In the genomic region with DNA sequence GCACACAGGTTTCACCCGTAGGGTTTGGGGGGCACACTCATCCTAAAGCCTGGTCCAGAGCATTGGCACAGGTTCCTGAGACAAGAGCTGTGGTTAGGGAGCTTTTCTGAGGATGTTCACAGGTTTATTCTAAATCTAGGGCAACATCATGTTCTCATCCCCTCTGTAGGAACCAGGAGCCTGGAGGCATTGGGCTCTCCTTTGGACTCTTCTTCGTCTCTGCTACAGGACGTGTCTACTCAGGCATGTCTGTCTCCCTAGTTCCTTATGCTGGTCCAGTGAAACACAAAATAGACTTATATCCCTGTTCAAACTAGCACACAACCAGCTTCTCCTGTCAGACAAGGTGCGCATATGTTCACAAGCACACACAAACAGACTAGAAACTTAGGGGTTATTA, we compare ENCODE assay signal across 24 mouse cellular contexts. TPM values are rescaled to one million over a fixed set of nuclear protein-coding genes. Genes with fewer than 3 reads are reported as not detected.
DNase-seq lines count a peak whose midpoint lies in the region; ATAC-seq and TF ChIP-seq lines count a peak whose summit lies in the region.
"Had no signal": no experiment of that assay in that cellular context is flagged by ENCODE, and none has a peak within 500 bp of the region (broad histone marks: within the 10 kb centered on the region; RNA-seq: fewer than 3 reads in every experiment).

No protein-coding gene starts in this region.

- no peak for TF ChIP-seq CTCF in gastrocnemius, adult 2 months (IDR thresholded peaks at IDR 0.05)

- no peaks in the 10 kb centered on the region for H3K4me1 ChIP-seq in heart, embryonic 10.5 days
- H3K4me1 ChIP-seq in heart, embryonic 11.5 days (ENCODE audit: control insufficient read depth, insufficient read depth, low read length): no peaks in the 10 kb centered on the region
- H3K4me1 ChIP-seq: forebrain, embryonic 13.5 days had no signal

- no peaks in the 10 kb centered on the region for H3K36me3 ChIP-seq in heart, embryonic 10.5 days
- no peaks in the 10 kb centered on the region for H3K36me3 ChIP-seq in heart, embryonic 11.5 days (ENCODE audit: control insufficient read depth, insufficient read depth, low read length)
- H3K36me3 ChIP-seq: embryonic facial prominence, embryonic 10.5 days; embryonic facial prominence, embryonic 12.5 days; forebrain, embryonic 15.5 days had no signal

- 84% methylated on average over 4 of the region's 4 CpGs for WGBS in heart, embryonic 10.5 days
- WGBS in heart, embryonic 11.5 days (ENCODE audit: insufficient replicate concordance): 87% methylated on average over 4 of the region's 4 CpGs

- intact Hi-C loops in gastrocnemius, adult 2 months (cut with DNase I): no loop called here

- ATAC-seq in heart, embryonic 11.5 days (replicated peaks; ENCODE audit: insufficient number of reproducible peaks, low FRiP score, low TSS enrichment): no peak
- ATAC-seq: forebrain, embryonic 13.5 days; forebrain, embryonic 15.5 days; forebrain, postnatal 0 days had no signal

- no peak overlapping the region for H3K9ac ChIP-seq in heart, embryonic 11.5 days (ENCODE audit: low read depth, low read length)
- H3K9ac ChIP-seq: embryonic facial prominence, embryonic 12.5 days; forebrain, embryonic 13.5 days; forebrain, embryonic 15.5 days; forebrain, postnatal 0 days had no signal

- H3K27ac ChIP-seq in gastrocnemius, adult 2 months: peak overlapping the region; percentile 80
- no peak overlapping the region for H3K27ac ChIP-seq in heart, embryonic 10.5 days
- H3K27ac ChIP-seq in heart, embryonic 11.5 days (ENCODE audit: low read depth, low read length): no peak overlapping the region
- H3K27ac ChIP-seq: embryonic facial prominence, embryonic 10.5 days; embryonic facial prominence, embryonic 12.5 days; forebrain, embryonic 13.5 days; forebrain, embryonic 15.5 days had no signal

- DNase-seq in gastrocnemius, adult 2 months: no peak
- no peak for DNase-seq in gastrocnemius, postnatal 25 days
- DNase-seq in heart, embryonic 10.5 days (ENCODE audit: low spot score): peak; percentile 4
- no peak for DNase-seq in left cerebral cortex, adult 8-10 months (ENCODE audit: low spot score in 2 of 2)
- DNase-seq: adrenal gland, adult 2 months; adrenal gland, postnatal 10 days; adrenal gland, postnatal 25 days; cerebellum, adult 11-12 months; cerebellum, adult 2 months; cerebellum, adult 9-10 months; cerebellum, postnatal 25 days; forebrain, postnatal 0 days had no signal

- no peaks in the 10 kb centered on the region for H3K9me3 ChIP-seq in heart, embryonic 10.5 days
- no peaks in the 10 kb centered on the region for H3K9me3 ChIP-seq in heart, embryonic 11.5 days (replicated peaks; ENCODE audit: control insufficient read depth, low read length)
- H3K9me3 ChIP-seq: embryonic facial prominence, embryonic 10.5 days; embryonic facial prominence, embryonic 12.5 days; forebrain, embryonic 13.5 days; forebrain, embryonic 15.5 days had no signal

- H3K4me3 ChIP-seq in gastrocnemius, adult 2 months: peak overlapping the region; percentile 61
- no peak overlapping the region for H3K4me3 ChIP-seq in heart, embryonic 10.5 days
- no peak overlapping the region for H3K4me3 ChIP-seq in heart, embryonic 11.5 days (ENCODE audit: low read depth, low read length)
- H3K4me3 ChIP-seq: embryonic facial prominence, embryonic 10.5 days; embryonic facial prominence, embryonic 12.5 days; forebrain, embryonic 13.5 days; forebrain, embryonic 15.5 days had no signal

- no peaks in the 10 kb centered on the region for H3K27me3 ChIP-seq in heart, embryonic 10.5 days (ENCODE audit: insufficient read depth, poor library complexity, severe bottlenecking)
- no peaks in the 10 kb centered on the region for H3K27me3 ChIP-seq in heart, embryonic 11.5 days (ENCODE audit: control insufficient read depth, insufficient read depth, low read length)
- H3K27me3 ChIP-seq: embryonic facial prominence, embryonic 12.5 days; forebrain, embryonic 13.5 days; forebrain, embryonic 15.5 days had no signal

- no peak overlapping the region for H3K4me2 ChIP-seq in heart, embryonic 11.5 days
- H3K4me2 ChIP-seq: embryonic facial prominence, embryonic 12.5 days; forebrain, embryonic 13.5 days; forebrain, embryonic 15.5 days had no signal

RNA-seq across cellular contexts. Expression of gene Myoc, which starts 0.4 kb away (rescaled TPM):
- total RNA-seq in gastrocnemius, adult 2 months (2021): 10 to 100 TPM; 37.8 to 63.6 TPM
- total RNA-seq in gastrocnemius, postnatal 25 days (2021): 10 to 100 TPM in 1 of 2 experiments, 1 to 10 TPM in 1; 9.1 to 20.5 TPM
- polyA plus RNA-seq in heart, embryonic 10.5 days (2016; fragmentation: Nextera tagmentation; extraction: Ambion mirVana): not detected in 2 replicates
- polyA plus RNA-seq in heart, embryonic 11.5 days (2014; fragmentation: Nextera tagmentation; extraction: Ambion mirVana): not detected in 2 replicates
- total RNA-seq in left cerebral cortex, adult 8-10 months (2022): 1 to 10 TPM; 3.6 to 7.6 (median 5.2) TPM
- total RNA-seq: ES-E14; forebrain, postnatal 0 days; MEL had no signal
- polyA plus RNA-seq: C2C12; embryonic facial prominence, embryonic 10.5 days; embryonic facial prominence, embryonic 12.5 days; forebrain, embryonic 11.5 days; forebrain, embryonic 13.5 days; forebrain, embryonic 15.5 days had no signal

RNA-seq across cellular contexts. Expression of gene Myocos, which starts 19.5 kb away (rescaled TPM):
- not detected for total RNA-seq in gastrocnemius, adult 2 months (2021)
- not detected for total RNA-seq in gastrocnemius, postnatal 25 days (2021)
- not detected in 2 replicates for polyA plus RNA-seq in heart, embryonic 10.5 days (2016; fragmentation: Nextera tagmentation; extraction: Ambion mirVana)
- polyA plus RNA-seq in heart, embryonic 11.5 days (2014; fragmentation: Nextera tagmentation; extraction: Ambion mirVana): not detected in 2 replicates
- total RNA-seq in left cerebral cortex, adult 8-10 months (2022): not detected
- total RNA-seq: adrenal gland, adult 2 months; adrenal gland, postnatal 10 days; adrenal gland, postnatal 25 days; adrenal gland, postnatal 4 days; ES-E14; forebrain, postnatal 0 days; MEL had no signal
- polyA plus RNA-seq: adrenal gland, adult 2 months; C2C12; cerebellum, adult 2 months; cortical plate, adult 2 months; embryonic facial prominence, embryonic 10.5 days; embryonic facial prominence, embryonic 12.5 days; embryonic facial prominence, embryonic 14.5 days; forebrain, embryonic 11.5 days; forebrain, embryonic 13.5 days; forebrain, embryonic 15.5 days; forebrain, postnatal 0 days had no signal
